Mouse (Mus musculus): ENCODE measurements around the gene Tshz2. TPM values are rescaled to one million over a fixed set of nuclear protein-coding genes. Genes with fewer than 3 reads are reported as not detected.

Tshz2 gene
- polyA plus RNA-seq, 1 experiment from 2014 or later, result 20.1 TPM

DNA sequence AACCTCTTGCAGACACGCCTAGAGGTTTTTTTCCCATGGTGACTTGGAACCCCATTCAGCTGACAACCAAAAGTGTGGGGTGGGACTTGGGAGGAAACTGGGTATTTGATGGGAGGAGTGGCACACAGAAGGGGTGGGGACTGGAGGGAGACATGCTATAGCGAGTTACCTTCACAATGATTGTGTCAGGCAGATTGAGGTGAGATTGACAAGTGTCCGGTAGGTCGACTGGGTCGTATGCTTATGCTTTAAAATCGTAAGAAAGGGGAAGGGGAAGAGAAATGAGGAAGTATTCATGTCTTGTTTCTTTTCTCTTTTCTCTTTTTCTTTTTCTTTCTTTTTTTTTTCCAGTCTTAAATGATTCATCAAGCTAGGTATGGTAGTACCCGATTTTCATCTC lies 236.7 kb downstream of the Tshz2 start:
- H3K9me3 ChIP-seq (ENCODE audit: control insufficient read depth, low read depth, low read length), result no peaks in the 10 kb centered on the region
- H3K9ac ChIP-seq (replicated peaks; ENCODE audit: low read depth, low read length), result no peak overlapping the region
- ATAC-seq (ENCODE audit: insufficient number of reproducible peaks, insufficient read depth, low FRiP score, low read depth), result no peak
- 81% methylated on average over 7 of the region's 7 CpGs for WGBS
- 0 out of 2 replicates have a peak, but pooled peaks cover 1% of the 10 kb centered on the region for H3K4me1 ChIP-seq (ENCODE audit: control insufficient read depth, insufficient read depth, low read length)
- H3K4me3 ChIP-seq (ENCODE audit: low read depth, low read length), result no peak overlapping the region
- H3K36me3 ChIP-seq (ENCODE audit: control insufficient read depth, insufficient read depth, low read length), result no peaks in the 10 kb centered on the region
- no peaks in the 10 kb centered on the region for H3K27me3 ChIP-seq (ENCODE audit: control insufficient read depth, insufficient read depth, low read length)
- H3K27ac ChIP-seq (ENCODE audit: low read length), result no peak overlapping the region
- no peak overlapping the region for H3K4me2 ChIP-seq (replicated peaks; ENCODE audit: low read depth, low read length)

DNA sequence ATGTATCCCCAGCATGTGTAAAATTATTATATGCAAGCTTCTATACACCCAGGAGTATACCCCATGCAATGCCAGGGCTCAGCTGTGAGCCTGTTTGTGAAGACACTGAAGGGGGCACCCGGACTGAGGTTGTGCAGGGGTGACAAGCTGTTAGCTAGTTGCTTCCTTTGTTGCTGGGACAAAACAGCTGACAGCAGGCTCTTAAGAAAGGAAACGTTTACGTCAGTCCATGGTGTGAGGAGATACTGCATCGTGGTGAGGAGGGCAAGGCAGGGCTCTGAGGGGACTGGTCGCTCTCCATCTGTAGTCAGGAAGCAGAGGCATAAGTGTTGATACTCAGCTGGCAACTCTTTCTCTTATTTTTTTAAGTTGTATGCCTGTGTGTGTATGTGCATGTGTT lies 237.7 kb downstream of the Tshz2 start:
- H3K27ac ChIP-seq (ENCODE audit: low read length), result no peak overlapping the region
- no peaks in the 10 kb centered on the region for H3K36me3 ChIP-seq (ENCODE audit: control insufficient read depth, insufficient read depth, low read length)
- no peaks in the 10 kb centered on the region for H3K9me3 ChIP-seq (ENCODE audit: control insufficient read depth, low read depth, low read length)
- WGBS, result 47% methylated on average over 5 of the region's 5 CpGs
- H3K27me3 ChIP-seq (ENCODE audit: control insufficient read depth, insufficient read depth, low read length), result no peaks in the 10 kb centered on the region
- no peaks in the 10 kb centered on the region for H3K4me1 ChIP-seq (ENCODE audit: control insufficient read depth, insufficient read depth, low read length)
- no peak for ATAC-seq (ENCODE audit: insufficient number of reproducible peaks, insufficient read depth, low FRiP score, low read depth)
- H3K4me2 ChIP-seq (replicated peaks; ENCODE audit: low read depth, low read length), result no peak overlapping the region
- no peak overlapping the region for H3K9ac ChIP-seq (replicated peaks; ENCODE audit: low read depth, low read length)
- H3K4me3 ChIP-seq (ENCODE audit: low read depth, low read length), result no peak overlapping the region

DNA sequence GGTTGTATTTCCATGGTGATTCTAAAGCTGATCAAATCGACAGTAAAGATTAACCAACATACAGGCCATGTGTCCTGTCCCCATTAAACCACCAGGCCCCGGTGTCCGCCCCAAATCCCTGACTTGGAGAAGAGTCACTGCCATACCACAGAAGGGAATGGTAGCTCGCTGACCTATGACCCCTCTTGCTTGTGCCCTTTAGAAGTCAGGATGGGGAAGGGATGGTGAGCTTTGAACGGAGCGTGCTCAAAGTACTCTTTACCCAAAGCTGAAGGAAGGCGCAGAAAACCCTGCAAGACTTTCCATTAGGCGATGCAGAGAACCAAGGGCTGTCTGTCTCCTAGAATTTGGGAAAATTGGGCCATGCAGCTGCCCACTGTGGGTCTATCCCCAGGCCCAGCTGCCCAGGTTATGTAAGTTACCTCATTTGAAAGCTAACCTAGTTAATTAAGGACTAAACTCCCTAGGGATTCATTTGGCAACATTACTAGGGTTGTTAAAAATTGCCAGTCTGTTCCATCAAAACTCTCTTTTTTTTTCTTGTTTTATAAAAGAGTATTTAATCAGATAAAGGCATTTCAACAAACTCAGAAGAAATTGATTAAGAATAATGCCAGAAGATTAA lies 238.7 kb downstream of the Tshz2 start:
- H3K9me3 ChIP-seq (ENCODE audit: control insufficient read depth, low read depth, low read length), result no peaks in the 10 kb centered on the region
- no peak overlapping the region for H3K4me2 ChIP-seq (replicated peaks; ENCODE audit: low read depth, low read length)
- no peak for ATAC-seq (ENCODE audit: insufficient number of reproducible peaks, insufficient read depth, low FRiP score, low read depth)
- no peak overlapping the region for H3K4me3 ChIP-seq (ENCODE audit: low read depth, low read length)
- no peak overlapping the region for H3K27ac ChIP-seq (ENCODE audit: low read length)
- H3K4me1 ChIP-seq (ENCODE audit: control insufficient read depth, insufficient read depth, low read length), result no peaks in the 10 kb centered on the region
- H3K27me3 ChIP-seq (ENCODE audit: control insufficient read depth, insufficient read depth, low read length), result no peaks in the 10 kb centered on the region
- H3K36me3 ChIP-seq (ENCODE audit: control insufficient read depth, insufficient read depth, low read length), result no peaks in the 10 kb centered on the region
- WGBS, result 92% methylated on average over 8 of the region's 8 CpGs
- no peak overlapping the region for H3K9ac ChIP-seq (replicated peaks; ENCODE audit: low read depth, low read length)

DNA sequence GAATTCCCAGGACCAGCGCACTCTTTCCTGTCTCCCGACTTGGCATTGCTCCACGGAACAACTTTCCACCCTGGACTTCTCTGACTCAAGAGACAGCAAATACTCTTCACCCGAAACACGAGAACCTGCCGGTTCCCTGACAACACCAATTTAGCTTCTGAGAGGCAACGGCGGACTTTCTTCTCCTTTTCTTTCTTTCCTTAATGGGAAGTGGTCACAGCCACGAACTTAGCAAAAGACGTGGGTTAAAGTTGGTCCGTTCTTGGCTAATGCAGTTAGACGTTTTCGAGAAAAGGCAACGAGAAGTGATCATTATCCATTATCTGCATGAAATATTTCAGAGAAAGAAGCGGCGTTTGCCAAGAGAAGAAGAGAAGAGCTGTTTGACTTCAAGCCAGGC lies 240.6 kb downstream of the Tshz2 start:
- Histone ChIP-seq H3K36me3 (ENCODE audit: control insufficient read depth, insufficient read depth, low read length) (no peaks in the 10 kb centered on the region), H3K4me1 (ENCODE audit: control insufficient read depth, insufficient read depth, low read length) (no peaks in the 10 kb centered on the region), H3K4me3 (ENCODE audit: low read depth, low read length) (no peak overlapping the region), H3K9me3 (ENCODE audit: control insufficient read depth, low read depth, low read length) (no peaks in the 10 kb centered on the region), H3K27ac (ENCODE audit: low read length) (peak overlapping the region; percentile 41; the same call in 1 of the 2 replicates), H3K9ac (replicated peaks; ENCODE audit: low read depth, low read length) (no peak overlapping the region), H3K27me3 (ENCODE audit: control insufficient read depth, insufficient read depth, low read length) (no peaks in the 10 kb centered on the region), H3K4me2 (replicated peaks; ENCODE audit: low read depth, low read length) (no peak overlapping the region)
- 60% methylated on average over 16 of the region's 16 CpGs for WGBS
- no peak for ATAC-seq (ENCODE audit: insufficient number of reproducible peaks, insufficient read depth, low FRiP score, low read depth)

DNA sequence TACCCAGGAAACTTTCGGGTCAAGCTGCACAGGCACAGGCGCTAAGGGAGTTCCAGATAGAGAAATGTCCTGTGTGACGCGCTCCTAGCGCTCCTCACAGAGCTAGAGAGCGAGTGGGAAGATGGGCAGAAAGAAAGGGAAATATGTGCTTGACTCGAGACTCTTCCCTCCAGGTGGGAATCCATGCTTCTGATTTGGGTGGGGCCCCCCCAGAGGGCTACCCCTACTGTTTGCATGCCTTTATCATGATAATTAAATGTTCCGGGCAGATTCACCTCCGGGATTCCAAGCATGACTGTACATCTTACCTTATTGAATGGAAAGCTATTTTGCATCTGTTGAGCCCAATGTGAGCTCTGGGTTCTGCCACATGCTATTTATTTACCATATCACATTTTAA lies 255.1 kb downstream of the Tshz2 start:
- no peak overlapping the region for H3K9ac ChIP-seq (replicated peaks; ENCODE audit: low read depth, low read length)
- H3K4me1 ChIP-seq (ENCODE audit: control insufficient read depth, insufficient read depth, low read length), result no peaks in the 10 kb centered on the region
- ATAC-seq (ENCODE audit: insufficient number of reproducible peaks, insufficient read depth, low FRiP score, low read depth), result no peak
- H3K36me3 ChIP-seq (ENCODE audit: control insufficient read depth, insufficient read depth, low read length), result peaks cover 4% of the 10 kb centered on the region
- no peak overlapping the region for H3K4me3 ChIP-seq (ENCODE audit: low read depth, low read length)
- no peak overlapping the region for H3K4me2 ChIP-seq (replicated peaks; ENCODE audit: low read depth, low read length)
- 84% methylated on average over 9 of the region's 9 CpGs for WGBS
- no peak overlapping the region for H3K27ac ChIP-seq (ENCODE audit: low read length)
- H3K27me3 ChIP-seq (ENCODE audit: control insufficient read depth, insufficient read depth, low read length), result no peaks in the 10 kb centered on the region
- no peaks in the 10 kb centered on the region for H3K9me3 ChIP-seq (ENCODE audit: control insufficient read depth, low read depth, low read length)

DNA sequence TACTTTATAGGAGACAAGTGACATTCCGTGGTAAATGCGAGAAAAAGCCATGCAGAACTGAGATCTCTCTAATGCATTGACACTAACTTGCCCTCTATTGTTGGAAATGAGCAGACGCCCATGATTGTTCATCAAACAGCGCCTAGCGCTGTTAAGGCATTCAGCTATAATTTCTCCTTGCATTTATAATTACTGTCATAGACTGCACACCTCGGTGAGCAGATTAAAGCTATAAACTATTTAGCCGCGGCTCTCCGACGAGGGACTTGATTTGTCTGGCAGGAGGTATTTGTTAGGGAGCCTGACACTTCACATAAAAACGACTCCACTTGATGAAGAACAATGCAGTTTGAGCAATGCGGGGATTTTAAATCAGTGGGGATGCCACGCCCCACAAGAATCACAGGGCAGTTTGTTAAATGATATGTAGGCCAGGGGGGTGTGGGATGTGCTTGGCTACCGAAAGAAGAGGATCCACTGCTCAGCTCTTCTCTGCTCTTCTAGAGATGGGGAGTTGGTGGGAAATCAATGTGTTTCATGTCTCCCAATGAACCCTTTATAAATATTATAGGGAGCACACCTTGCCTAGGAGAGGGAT lies 259.7 kb downstream of the Tshz2 start:
- H3K4me3 ChIP-seq (ENCODE audit: low read depth, low read length), result no peak overlapping the region
- H3K36me3 ChIP-seq (ENCODE audit: control insufficient read depth, insufficient read depth, low read length), result no peaks in the 10 kb centered on the region; the same call in 1 of the 2 replicates
- ATAC-seq (ENCODE audit: insufficient number of reproducible peaks, insufficient read depth, low FRiP score, low read depth), result no peak
- H3K27ac ChIP-seq (ENCODE audit: low read length), result no peak overlapping the region
- no peaks in the 10 kb centered on the region for H3K27me3 ChIP-seq (ENCODE audit: control insufficient read depth, insufficient read depth, low read length)
- H3K9ac ChIP-seq (replicated peaks; ENCODE audit: low read depth, low read length), result no peak overlapping the region
- no peaks in the 10 kb centered on the region for H3K4me1 ChIP-seq (ENCODE audit: control insufficient read depth, insufficient read depth, low read length)
- WGBS, result 58% methylated on average over 14 of the region's 14 CpGs
- H3K4me2 ChIP-seq (replicated peaks; ENCODE audit: low read depth, low read length), result no peak overlapping the region
- no peaks in the 10 kb centered on the region for H3K9me3 ChIP-seq (ENCODE audit: control insufficient read depth, low read depth, low read length)

DNA sequence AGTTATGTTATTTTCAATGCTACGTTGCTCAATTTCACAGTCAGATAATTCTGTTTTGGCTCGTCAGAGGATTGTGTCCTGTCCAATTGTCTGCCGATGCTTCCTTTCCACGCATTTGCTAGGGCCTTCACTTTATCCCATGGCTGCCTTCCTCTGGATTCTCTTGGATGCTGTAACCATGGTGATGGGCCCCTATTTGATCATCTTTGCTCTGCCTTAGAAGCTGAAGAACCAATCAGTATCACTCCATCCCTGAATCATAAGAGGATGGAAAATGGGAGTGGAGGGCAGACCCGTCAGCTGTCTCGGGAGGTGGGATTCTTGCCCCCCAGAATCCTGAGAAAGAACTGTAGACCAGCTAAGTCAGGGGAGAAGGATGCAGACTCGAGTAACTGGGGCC lies 270.1 kb downstream of the Tshz2 start:
- Histone ChIP-seq H3K27me3 (ENCODE audit: control insufficient read depth, insufficient read depth, low read length) (no peaks in the 10 kb centered on the region), H3K4me2 (replicated peaks; ENCODE audit: low read depth, low read length) (no peak overlapping the region), H3K4me3 (ENCODE audit: low read depth, low read length) (no peak overlapping the region), H3K9ac (replicated peaks; ENCODE audit: low read depth, low read length) (no peak overlapping the region), H3K36me3 (ENCODE audit: control insufficient read depth, insufficient read depth, low read length) (no peaks in the 10 kb centered on the region), H3K9me3 (ENCODE audit: control insufficient read depth, low read depth, low read length) (no peaks in the 10 kb centered on the region), H3K4me1 (ENCODE audit: control insufficient read depth, insufficient read depth, low read length) (peaks cover 8% of the 10 kb centered on the region; the same call in 1 of the 2 replicates), H3K27ac (ENCODE audit: low read length) (no peak overlapping the region)
- WGBS, result 85% methylated on average over 7 of the region's 7 CpGs
- ATAC-seq (ENCODE audit: insufficient number of reproducible peaks, insufficient read depth, low FRiP score, low read depth), result no peak

DNA sequence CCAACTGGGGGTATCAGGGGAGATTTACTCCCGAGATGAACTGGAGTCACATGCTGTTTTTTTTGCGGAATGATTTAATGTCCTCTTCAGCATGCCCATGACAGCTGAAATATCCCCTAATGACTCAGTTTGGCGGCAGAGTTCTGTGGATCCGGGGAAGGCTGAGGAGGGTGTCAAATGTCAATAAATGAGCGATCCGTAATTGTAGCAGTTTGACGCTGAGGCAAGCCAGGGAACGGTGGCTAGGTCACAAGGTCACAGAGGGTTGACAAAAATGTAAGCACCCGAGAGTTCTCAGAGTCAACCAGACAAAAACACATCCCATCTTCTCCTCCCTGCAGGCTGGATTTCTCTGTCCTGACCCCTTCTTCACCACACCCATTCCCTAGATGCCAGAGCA lies 273.6 kb downstream of the Tshz2 start:
- Histone ChIP-seq H3K4me3 (ENCODE audit: low read depth, low read length) (no peak overlapping the region), H3K9me3 (ENCODE audit: control insufficient read depth, low read depth, low read length) (no peaks in the 10 kb centered on the region), H3K27me3 (ENCODE audit: control insufficient read depth, insufficient read depth, low read length) (no peaks in the 10 kb centered on the region), H3K4me1 (ENCODE audit: control insufficient read depth, insufficient read depth, low read length) (peaks cover 8% of the 10 kb centered on the region; the same call in 1 of the 2 replicates), H3K27ac (ENCODE audit: low read length) (no peak overlapping the region), H3K9ac (replicated peaks; ENCODE audit: low read depth, low read length) (no peak overlapping the region), H3K4me2 (replicated peaks; ENCODE audit: low read depth, low read length) (no peak overlapping the region), H3K36me3 (ENCODE audit: control insufficient read depth, insufficient read depth, low read length) (no peaks in the 10 kb centered on the region)
- WGBS, result 6% methylated on average over 9 of the region's 9 CpGs
- ATAC-seq (ENCODE audit: insufficient number of reproducible peaks, insufficient read depth, low FRiP score, low read depth), result no peak

DNA sequence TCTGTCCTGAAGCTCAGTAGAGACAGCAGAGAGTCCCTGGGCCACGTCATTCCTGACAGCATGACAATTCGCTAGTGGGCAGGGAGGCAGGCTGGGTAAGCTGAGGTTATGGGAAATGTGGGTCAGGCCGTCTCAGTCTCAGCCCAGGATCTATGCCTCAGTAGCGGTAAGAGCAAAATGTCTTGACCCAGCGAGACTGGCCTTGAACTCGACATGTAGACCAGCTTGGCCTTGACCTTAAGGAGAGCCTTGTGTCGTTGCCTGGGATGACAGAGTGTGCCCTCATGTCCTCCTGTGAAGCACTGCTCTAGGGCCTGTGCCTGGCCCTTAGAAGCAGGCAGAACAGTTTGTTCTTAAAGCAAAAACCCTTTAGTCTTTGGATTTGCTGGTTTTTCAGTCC lies 275.2 kb downstream of the Tshz2 start:
- no peak for ATAC-seq (ENCODE audit: insufficient number of reproducible peaks, insufficient read depth, low FRiP score, low read depth)
- H3K27me3 ChIP-seq (ENCODE audit: control insufficient read depth, insufficient read depth, low read length), result no peaks in the 10 kb centered on the region
- WGBS, result 74% methylated on average over 7 of the region's 7 CpGs

More for the DNA sequence above, 275.2 kb downstream of the Tshz2 start:
- H3K36me3 ChIP-seq (ENCODE audit: control insufficient read depth, insufficient read depth, low read length), result no peaks in the 10 kb centered on the region
- H3K9ac ChIP-seq (replicated peaks; ENCODE audit: low read depth, low read length), result no peak overlapping the region
- no peak overlapping the region for H3K27ac ChIP-seq (ENCODE audit: low read length)
- no peak overlapping the region for H3K4me3 ChIP-seq (ENCODE audit: low read depth, low read length)
- no peaks in the 10 kb centered on the region for H3K9me3 ChIP-seq (ENCODE audit: control insufficient read depth, low read depth, low read length)
- H3K4me1 ChIP-seq (ENCODE audit: control insufficient read depth, insufficient read depth, low read length), result peaks cover 8% of the 10 kb centered on the region; the same call in 1 of the 2 replicates
- H3K4me2 ChIP-seq (replicated peaks; ENCODE audit: low read depth, low read length), result no peak overlapping the region

All from stomach, embryonic 14.5 days (tissue).